Mouse (Mus musculus): ENCODE data around the gene Atp8a2. TPM values are rescaled to one million over a fixed set of nuclear protein-coding genes. Genes with fewer than 3 reads are reported as not detected.

Atp8a2 gene
- polyA plus RNA-seq, 1 experiment from 2014 or later, result 46.8 TPM

GRCm38 (mm10) chr14:60001801-60002200 is 195.2 kb downstream of the Atp8a2 start:
- H3K9ac ChIP-seq (replicated peaks), result no peak overlapping the region
- no peak overlapping the region for H3K4me2 ChIP-seq
- H3K27me3 ChIP-seq (replicated peaks), result no peaks in the 10 kb centered on the region
- WGBS, result 90% methylated on average over 1 of the region's 1 CpGs
- H3K9me3 ChIP-seq (replicated peaks), result no peaks in the 10 kb centered on the region
- H3K27ac ChIP-seq (replicated peaks), result no peak overlapping the region
- H3K36me3 ChIP-seq, result peaks cover 18% of the 10 kb centered on the region
- no peaks in the 10 kb centered on the region for H3K4me1 ChIP-seq
- ATAC-seq (ENCODE audit: low FRiP score), result no peak
- H3K4me3 ChIP-seq (replicated peaks), result no peak overlapping the region

- peaks cover 6% of the 10 kb centered on the region; the same call in 1 of the 2 replicates for H3K36me3 ChIP-seq
- no peak overlapping the region for H3K4me2 ChIP-seq
- no peaks in the 10 kb centered on the region for H3K4me1 ChIP-seq
- no peak overlapping the region for H3K9ac ChIP-seq (replicated peaks)
- no peaks in the 10 kb centered on the region for H3K9me3 ChIP-seq (replicated peaks)
- H3K4me3 ChIP-seq (replicated peaks), result no peak overlapping the region
- no peak for ATAC-seq (ENCODE audit: low FRiP score)
- 60% methylated on average over 5 of the region's 5 CpGs for WGBS
- H3K27ac ChIP-seq (replicated peaks), result no peak overlapping the region
- no peaks in the 10 kb centered on the region for H3K27me3 ChIP-seq (replicated peaks)
Measured at GRCm38 (mm10) chr14:59988860-59989259, 208.1 kb downstream of the Atp8a2 start.

- H3K9me3 ChIP-seq (replicated peaks), result no peaks in the 10 kb centered on the region
- no peak overlapping the region for H3K9ac ChIP-seq (replicated peaks)
- ATAC-seq (ENCODE audit: low FRiP score), result no peak
- 82% methylated on average over 3 of the region's 3 CpGs for WGBS
- no peaks in the 10 kb centered on the region for H3K27me3 ChIP-seq (replicated peaks)
- H3K27ac ChIP-seq (replicated peaks), result no peak overlapping the region
- no peak overlapping the region for H3K4me3 ChIP-seq (replicated peaks)
- no peaks in the 10 kb centered on the region for H3K4me1 ChIP-seq
- no peak overlapping the region for H3K4me2 ChIP-seq
- H3K36me3 ChIP-seq, result peaks cover 6% of the 10 kb centered on the region; the same call in 1 of the 2 replicates
Measured at GRCm38 (mm10) chr14:59987975-59988374, 209.0 kb downstream of the Atp8a2 start.

GRCm38 (mm10) chr14:59978007-59978406 is 219.0 kb downstream of the Atp8a2 start:
- H3K9me3 ChIP-seq (replicated peaks), result no peaks in the 10 kb centered on the region
- no peak overlapping the region for H3K4me2 ChIP-seq
- H3K27ac ChIP-seq (replicated peaks), result no peak overlapping the region
- H3K27me3 ChIP-seq (replicated peaks), result no peaks in the 10 kb centered on the region
- no peaks in the 10 kb centered on the region for H3K36me3 ChIP-seq
- WGBS, result 60% methylated on average over 2 of the region's 2 CpGs
- no peaks in the 10 kb centered on the region for H3K4me1 ChIP-seq
- no peak overlapping the region for H3K4me3 ChIP-seq (replicated peaks)
- no peak overlapping the region for H3K9ac ChIP-seq (replicated peaks)
- no peak for ATAC-seq (ENCODE audit: low FRiP score)

- H3K9me3 ChIP-seq (replicated peaks), result no peaks in the 10 kb centered on the region
- ATAC-seq (ENCODE audit: low FRiP score), result no peak
- H3K4me3 ChIP-seq (replicated peaks), result no peak overlapping the region
- H3K9ac ChIP-seq (replicated peaks), result no peak overlapping the region
- peaks cover 16% of the 10 kb centered on the region for H3K4me1 ChIP-seq
- H3K27me3 ChIP-seq (replicated peaks), result no peaks in the 10 kb centered on the region
- whole genome bisulfite sequencing, result 50% methylated on average over 5 of the region's 5 CpGs
- no peak overlapping the region for H3K4me2 ChIP-seq
- H3K36me3 ChIP-seq, result no peaks in the 10 kb centered on the region
- no peak overlapping the region for H3K27ac ChIP-seq (replicated peaks)
Measured at GRCm38 (mm10) chr14:59971221-59971730, 225.7 kb downstream of the Atp8a2 start.

GRCm38 (mm10) chr14:59969485-59970134 is 227.4 kb downstream of the Atp8a2 start:
- WGBS, result 38% methylated on average over 7 of the region's 7 CpGs
- H3K27me3 ChIP-seq (replicated peaks), result no peaks in the 10 kb centered on the region

DNA sequence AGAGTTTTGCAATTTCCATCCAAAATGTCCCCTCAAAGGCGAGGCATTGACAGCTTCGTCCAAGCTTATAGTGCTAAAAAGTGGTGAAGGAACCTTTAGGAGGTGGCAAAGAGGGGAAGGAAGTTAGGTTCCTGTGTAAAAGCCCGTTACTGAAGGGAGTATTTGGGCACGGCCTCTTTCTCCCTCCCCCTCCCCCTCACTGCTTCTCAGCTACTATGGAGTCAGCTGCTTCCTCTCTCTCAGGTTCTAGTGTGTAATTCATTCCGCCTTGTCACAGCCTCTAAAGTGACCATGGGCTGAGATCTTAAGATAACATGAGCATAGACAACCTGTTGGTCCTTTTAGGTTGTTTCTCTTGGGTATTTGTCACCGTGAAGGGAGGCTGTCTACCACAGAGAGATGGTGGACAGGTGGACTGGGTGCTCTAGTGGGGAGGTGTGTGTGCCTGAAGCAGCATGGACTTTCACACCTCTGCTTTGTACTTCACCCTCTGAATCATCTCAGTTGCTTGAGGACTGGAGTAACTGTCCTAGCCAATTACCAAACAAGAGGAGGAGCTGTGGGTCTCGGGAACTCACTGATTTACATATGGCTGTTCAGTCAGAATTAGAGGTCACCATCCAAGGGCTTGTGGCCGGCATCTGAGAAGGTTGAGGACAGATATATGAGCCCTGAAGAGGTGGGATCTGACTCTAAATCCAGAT is 229.0 kb downstream of the Atp8a2 start:
- no peak overlapping the region for H3K27ac ChIP-seq (replicated peaks)
- no peaks in the 10 kb centered on the region for H3K36me3 ChIP-seq
- H3K4me1 ChIP-seq, result peaks cover 16% of the 10 kb centered on the region
- no peak for ATAC-seq (ENCODE audit: low FRiP score)
- H3K9me3 ChIP-seq (replicated peaks), result no peaks in the 10 kb centered on the region
- H3K4me2 ChIP-seq, result no peak overlapping the region
- no peak overlapping the region for H3K9ac ChIP-seq (replicated peaks)
- no peak overlapping the region for H3K4me3 ChIP-seq (replicated peaks)
- H3K27me3 ChIP-seq (replicated peaks), result no peaks in the 10 kb centered on the region
- WGBS, result 86% methylated on average over 8 of the region's 8 CpGs

More at GRCm38 (mm10) chr14:59969485-59970134, 227.4 kb downstream of the Atp8a2 start:
- ATAC-seq (ENCODE audit: low FRiP score), result peak; percentile 57; the same call in 1 of the 2 replicates
- Histone ChIP-seq H3K9me3 (replicated peaks) (no peaks in the 10 kb centered on the region), H3K4me1 (peaks cover 16% of the 10 kb centered on the region), H3K9ac (replicated peaks) (no peak overlapping the region), H3K4me3 (replicated peaks) (no peak overlapping the region), H3K4me2 (no peak overlapping the region), H3K36me3 (no peaks in the 10 kb centered on the region), H3K27ac (replicated peaks) (0 out of 2 replicates have a peak overlapping the region, but pooled peaks have one; percentile 2)

DNA sequence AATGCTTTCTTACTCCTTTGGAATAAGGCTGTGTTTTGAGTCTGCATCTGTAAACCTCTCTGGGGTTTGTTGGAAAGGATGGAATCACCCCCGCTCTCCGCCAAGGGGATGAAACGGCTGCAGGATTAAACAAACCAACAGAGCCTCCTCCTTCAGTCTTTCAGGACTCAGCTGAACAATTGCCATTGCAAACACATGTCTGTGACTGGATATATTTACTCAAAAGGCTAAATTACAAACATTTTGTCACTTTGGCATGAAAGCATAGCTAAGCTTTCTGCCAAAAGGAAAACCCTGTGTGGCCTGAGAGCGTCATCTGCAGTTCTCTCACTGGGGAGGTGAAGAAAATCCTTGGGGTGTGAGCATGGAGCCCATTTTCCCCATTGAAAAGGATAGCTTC is 230.0 kb downstream of the Atp8a2 start:
- 82% methylated on average over 4 of the region's 4 CpGs for WGBS
- ATAC-seq (ENCODE audit: low FRiP score), result no peak
- peaks cover 16% of the 10 kb centered on the region for H3K4me1 ChIP-seq
- no peaks in the 10 kb centered on the region for H3K27me3 ChIP-seq (replicated peaks)
- H3K27ac ChIP-seq (replicated peaks), result no peak overlapping the region
- no peaks in the 10 kb centered on the region for H3K36me3 ChIP-seq
- H3K4me2 ChIP-seq, result no peak overlapping the region
- no peak overlapping the region for H3K4me3 ChIP-seq (replicated peaks)
- H3K9me3 ChIP-seq (replicated peaks), result no peaks in the 10 kb centered on the region
- no peak overlapping the region for H3K9ac ChIP-seq (replicated peaks)

- ATAC-seq (ENCODE audit: low FRiP score), result no peak
- no peaks in the 10 kb centered on the region for H3K36me3 ChIP-seq
- H3K9ac ChIP-seq (replicated peaks), result no peak overlapping the region
- H3K4me2 ChIP-seq, result no peak overlapping the region
- H3K27ac ChIP-seq (replicated peaks), result no peak overlapping the region
- no peaks in the 10 kb centered on the region for H3K27me3 ChIP-seq (replicated peaks)
- H3K4me1 ChIP-seq, result peaks cover 6% of the 10 kb centered on the region
- no peak overlapping the region for H3K4me3 ChIP-seq (replicated peaks)
- WGBS, result 92% methylated on average over 5 of the region's 5 CpGs
- no peaks in the 10 kb centered on the region for H3K9me3 ChIP-seq (replicated peaks)
Measured at GRCm38 (mm10) chr14:59964569-59964968, 232.4 kb downstream of the Atp8a2 start.

DNA sequence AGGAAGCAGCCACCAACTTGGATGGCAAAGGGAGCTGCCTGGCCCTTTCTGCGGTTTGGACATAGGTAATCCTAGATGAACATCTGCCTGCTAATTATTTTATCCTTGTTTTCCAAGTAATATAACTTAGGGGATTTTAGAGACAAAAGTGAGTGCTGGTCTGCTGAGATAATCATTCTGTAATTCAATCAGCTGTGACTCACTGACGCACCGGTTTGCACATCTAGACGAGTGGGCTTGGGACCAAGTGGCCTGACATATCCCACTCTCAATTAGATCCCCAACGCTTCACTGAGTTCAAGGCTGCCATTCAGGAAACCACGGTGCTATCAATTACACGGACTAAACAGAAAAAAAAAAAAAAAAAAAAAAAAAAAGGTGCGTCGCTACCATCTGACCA is 236.0 kb downstream of the Atp8a2 start:
- H3K4me2 ChIP-seq, result no peak overlapping the region
- H3K27me3 ChIP-seq (replicated peaks), result no peaks in the 10 kb centered on the region
- no peak overlapping the region for H3K9ac ChIP-seq (replicated peaks)
- no peak overlapping the region for H3K27ac ChIP-seq (replicated peaks)
- no peaks in the 10 kb centered on the region for H3K9me3 ChIP-seq (replicated peaks)
- no peaks in the 10 kb centered on the region for H3K36me3 ChIP-seq
- 58% methylated on average over 9 of the region's 9 CpGs for WGBS
- H3K4me1 ChIP-seq, result peaks cover 4% of the 10 kb centered on the region; the same call in 1 of the 2 replicates
- H3K4me3 ChIP-seq (replicated peaks), result no peak overlapping the region
- no peak for ATAC-seq (ENCODE audit: low FRiP score)

- H3K4me1 ChIP-seq, result peaks cover 4% of the 10 kb centered on the region; the same call in 1 of the 2 replicates
- no peak overlapping the region for H3K4me2 ChIP-seq
- WGBS, result 77% methylated on average over 9 of the region's 9 CpGs
- H3K9me3 ChIP-seq (replicated peaks), result no peaks in the 10 kb centered on the region
- H3K4me3 ChIP-seq (replicated peaks), result no peak overlapping the region
- no peak for ATAC-seq (ENCODE audit: low FRiP score)
- H3K27ac ChIP-seq (replicated peaks), result no peak overlapping the region
- no peak overlapping the region for H3K9ac ChIP-seq (replicated peaks)
- no peaks in the 10 kb centered on the region for H3K27me3 ChIP-seq (replicated peaks)
- no peaks in the 10 kb centered on the region for H3K36me3 ChIP-seq
Measured at GRCm38 (mm10) chr14:59960214-59960890, 236.6 kb downstream of the Atp8a2 start.
